Mouse (Mus musculus) liver, embryonic 15.5 days (tissue): ENCODE measurements around the gene Scd4. TPM values are rescaled to one million over a fixed set of nuclear protein-coding genes. Genes with fewer than 3 reads are reported as not detected.
"Not testable (repeated sequence)": the region's sequence is repeated elsewhere in the genome, so short reads cannot be mapped to it uniquely, and the experiment has no call there.

Experiments used
- ATAC-seq: fragments of 200-750 bp; cut with Nextera tagmentation; 2 replicates; pipeline ENCODE4 v1.8.0; 2017; ENCODE audit warnings: moderate number of reproducible peaks, mild to moderate bottlenecking, moderate library complexity; ENCODE audit not compliant: insufficient read depth
- H3K27ac ChIP-seq: fragments of 300-500 bp; sonication (generic); replicated peaks from 2 replicates; pipeline ENCODE4 v1.5.1; 2015; ENCODE audit warnings: mild to moderate bottlenecking, inconsistent platforms
- H3K27me3 ChIP-seq: fragments of 300-500 bp; sonication (generic); 2 replicates; pipeline ENCODE4 v1.6.1; 2015; ENCODE audit warnings: mild to moderate bottlenecking, inconsistent platforms
- H3K36me3 ChIP-seq: fragments of 300-500 bp; sonication (generic); replicated peaks from 2 replicates; pipeline ENCODE4 v1.6.1; 2015; ENCODE audit warnings: moderate library complexity, mild to moderate bottlenecking, inconsistent platforms
- H3K4me1 ChIP-seq: fragments of 300-500 bp; sonication (generic); replicated peaks from 2 replicates; pipeline ENCODE4 v1.6.1; 2015; ENCODE audit warnings: inconsistent platforms
- H3K4me2 ChIP-seq: fragments of 300-500 bp; sonication (generic); 2 replicates; pipeline ENCODE4 v1.6.1; 2015; ENCODE audit warnings: moderate library complexity, mild to moderate bottlenecking, inconsistent platforms
- H3K4me3 ChIP-seq: fragments of 300-500 bp; sonication (generic); replicated peaks from 2 replicates; pipeline ENCODE4 v1.5.1; 2015; ENCODE audit warnings: mild to moderate bottlenecking, inconsistent platforms
- H3K9ac ChIP-seq: fragments of 300-500 bp; sonication (generic); 2 replicates; pipeline ENCODE4 v1.6.1; 2015; ENCODE audit warnings: moderate library complexity, mild to moderate bottlenecking, inconsistent platforms
- H3K9me3 ChIP-seq: fragments of 300-500 bp; sonication (generic); replicated peaks from 2 replicates; pipeline ENCODE4 v1.6.1; 2016; ENCODE audit warnings: inconsistent platforms
- WGBS: fragments of 180-500 bp; shearing (Covaris S2); methylation state at CpG from one replicate; pipeline ENCODE4 v1.1.7; 2015; ENCODE audit warnings: mixed read lengths; ENCODE audit not compliant: insufficient replicate concordance; 5-methylcytosine and 5-hydroxymethylcytosine counted together
- polyA plus RNA-seq: library from polyadenylated mRNA; unstranded; fragments of >200 nt; fragmentation: Nextera tagmentation; extraction: Ambion mirVana; gene quantifications from 2 replicates; pipeline ENCODE4 v1.2.1, GENCODE M21; 2015

Scd4 gene
- polyA plus RNA-seq, 1 experiment from 2014 or later: not detected

GRCm38 (mm10) chr19:44320316-44320715 lies 12.6 kb upstream of the Scd4 start:
- Histone ChIP-seq H3K9me3 (0 out of 2 replicates have a peak, but pooled peaks cover 5% of the 10 kb centered on the region), H3K36me3 (no peaks in the 10 kb centered on the region), H3K4me1 (peaks cover 2% of the 10 kb centered on the region; the same call in 1 of the 2 replicates), H3K4me2 (no peak overlapping the region), H3K9ac (no peak overlapping the region), H3K27ac (no peak overlapping the region), H3K4me3 (no peak overlapping the region), H3K27me3 (no peaks in the 10 kb centered on the region)
- ATAC-seq: no peak
- 69% methylated on average over 3 of the region's 3 CpGs for WGBS

DNA sequence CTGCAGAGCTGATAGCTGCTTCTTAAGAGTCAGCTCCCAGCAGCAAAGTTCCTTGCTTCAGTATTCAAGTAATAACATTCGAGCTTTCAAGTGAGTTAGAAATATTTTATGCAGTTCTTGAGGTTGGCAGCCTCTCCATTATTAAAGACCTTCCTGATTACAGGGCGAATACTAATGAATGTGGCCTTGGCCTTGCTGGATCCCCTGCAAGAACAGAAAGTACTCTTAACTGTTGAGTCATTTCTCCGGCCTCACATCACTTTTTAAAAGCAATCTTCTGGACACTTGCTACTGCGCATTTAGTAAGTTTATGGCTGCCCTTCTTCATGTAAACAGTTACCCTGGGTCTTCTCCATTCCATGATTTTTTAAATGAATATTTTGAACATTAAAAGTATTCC lies 11.7 kb upstream of the Scd4 start:
- 58% methylated on average over 4 of the region's 4 CpGs for WGBS
- no peak for ATAC-seq
- H3K9ac ChIP-seq: no peak overlapping the region

GRCm38 (mm10) chr19:44321631-44322030 lies 11.3 kb upstream of the Scd4 start:
- no peaks in the 10 kb centered on the region for H3K36me3 ChIP-seq
- WGBS: 64% methylated on average over 2 of the region's 2 CpGs
- H3K9me3 ChIP-seq: 0 out of 2 replicates have a peak, but pooled peaks cover 5% of the 10 kb centered on the region
- no peak overlapping the region for H3K4me2 ChIP-seq
- H3K9ac ChIP-seq: no peak overlapping the region
- no peaks in the 10 kb centered on the region for H3K27me3 ChIP-seq
- H3K4me1 ChIP-seq: no peaks in the 10 kb centered on the region
- H3K27ac ChIP-seq: no peak overlapping the region
- ATAC-seq: no peak
- no peak overlapping the region for H3K4me3 ChIP-seq

More for the DNA sequence above, 11.7 kb upstream of the Scd4 start:
- Histone ChIP-seq H3K27ac (no peak overlapping the region), H3K4me3 (no peak overlapping the region), H3K4me2 (no peak overlapping the region), H3K9me3 (0 out of 2 replicates have a peak, but pooled peaks cover 5% of the 10 kb centered on the region), H3K4me1 (no peaks in the 10 kb centered on the region), H3K27me3 (no peaks in the 10 kb centered on the region), H3K36me3 (no peaks in the 10 kb centered on the region)

- H3K4me2 ChIP-seq: no peak overlapping the region
- no peak for ATAC-seq
- no peaks in the 10 kb centered on the region for H3K9me3 ChIP-seq
- no peaks in the 10 kb centered on the region for H3K36me3 ChIP-seq
- H3K4me3 ChIP-seq: no peak overlapping the region
- H3K4me1 ChIP-seq: no peaks in the 10 kb centered on the region
- H3K9ac ChIP-seq: no peak overlapping the region
- 69% methylated on average over 2 of the region's 2 CpGs for WGBS
- no peaks in the 10 kb centered on the region for H3K27me3 ChIP-seq
- no peak overlapping the region for H3K27ac ChIP-seq
Observed at GRCm38 (mm10) chr19:44329566-44329965, 3.3 kb upstream of the Scd4 start.

GRCm38 (mm10) chr19:44331128-44331527 lies 1.8 kb upstream of the Scd4 start:
- H3K9me3 ChIP-seq, H3K36me3 ChIP-seq, H3K4me3 ChIP-seq, H3K27ac ChIP-seq, ATAC-seq, H3K27me3 ChIP-seq, H3K4me1 ChIP-seq, H3K9ac ChIP-seq, H3K4me2 ChIP-seq: not testable (repeated sequence)
- WGBS: 61% methylated on average over 1 of the region's 1 CpGs

DNA sequence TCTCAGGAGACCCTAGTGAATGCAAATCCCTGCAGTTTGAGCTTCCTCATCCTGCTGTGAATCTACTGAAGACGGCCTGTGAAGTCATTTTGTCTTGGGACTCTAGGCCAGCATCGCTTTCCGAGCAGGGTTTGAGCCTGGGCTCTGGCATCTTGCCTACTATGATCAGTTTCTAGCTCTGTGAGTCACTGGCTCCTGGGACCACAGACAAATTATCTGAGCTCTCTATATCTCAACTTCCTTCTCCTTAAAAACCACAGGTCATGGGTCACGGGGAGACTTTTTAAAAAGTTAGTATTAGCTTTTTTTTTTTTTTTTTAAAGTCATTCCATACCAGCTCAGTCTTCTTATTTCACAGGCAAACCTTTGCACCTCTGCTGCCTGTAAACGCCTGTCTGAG lies 981 bp upstream of the Scd4 start:
- Histone ChIP-seq H3K4me1 (no peaks in the 10 kb centered on the region), H3K9ac (no peak overlapping the region), H3K36me3 (no peaks in the 10 kb centered on the region), H3K27me3 (no peaks in the 10 kb centered on the region), H3K9me3 (no peaks in the 10 kb centered on the region), H3K4me3 (no peak overlapping the region), H3K4me2 (no peak overlapping the region), H3K27ac (no peak overlapping the region)
- no peak for ATAC-seq
- whole genome bisulfite sequencing: 42% methylated on average over 5 of the region's 5 CpGs

DNA sequence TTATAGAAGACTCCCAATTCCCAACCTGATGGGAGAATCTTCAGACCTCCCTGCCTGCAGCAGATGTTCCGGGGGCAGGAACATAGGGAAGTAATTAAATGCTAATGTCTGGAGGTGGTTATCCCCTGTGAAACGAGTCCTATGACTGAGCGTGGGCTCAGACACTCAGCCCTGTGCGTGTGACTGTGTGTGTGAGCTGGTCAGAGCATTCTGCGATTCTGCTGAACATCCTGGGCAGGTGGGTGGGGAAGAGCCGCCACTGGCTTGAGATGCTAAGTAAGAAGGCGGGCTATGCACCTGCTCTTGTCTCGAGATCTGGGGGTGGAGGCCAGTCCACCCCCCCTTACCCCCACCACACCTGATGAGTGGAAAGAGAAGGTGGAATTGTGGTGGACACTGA lies 566 bp upstream of the Scd4 start:
- WGBS: 49% methylated on average over 8 of the region's 8 CpGs
- H3K9me3 ChIP-seq: no peaks in the 10 kb centered on the region

DNA sequence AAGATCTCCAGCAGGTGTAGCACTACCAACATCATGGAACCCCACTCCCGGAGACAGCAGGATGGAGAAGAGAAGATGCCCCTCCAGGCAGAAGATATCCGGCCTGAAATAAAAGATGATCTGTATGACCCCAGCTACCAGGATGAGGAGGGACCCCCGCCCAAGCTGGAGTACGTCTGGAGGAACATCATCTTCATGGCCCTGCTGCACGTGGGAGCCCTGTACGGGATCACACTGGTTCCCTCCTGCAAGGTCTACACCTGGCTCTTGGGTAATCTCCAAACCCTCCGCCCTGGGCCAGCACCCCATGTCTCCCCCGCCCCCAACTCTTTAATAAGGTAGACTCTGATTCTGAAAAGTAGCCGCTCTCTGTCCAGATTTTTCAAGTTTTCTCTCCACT lies 1.1 kb downstream of the Scd4 start:
- no peak for ATAC-seq
- H3K9me3 ChIP-seq: no peaks in the 10 kb centered on the region
- H3K9ac ChIP-seq: no peak overlapping the region
- no peaks in the 10 kb centered on the region for H3K27me3 ChIP-seq
- H3K4me3 ChIP-seq: no peak overlapping the region
- 65% methylated on average over 9 of the region's 9 CpGs for WGBS
- no peak overlapping the region for H3K27ac ChIP-seq
- no peaks in the 10 kb centered on the region for H3K36me3 ChIP-seq
- no peaks in the 10 kb centered on the region for H3K4me1 ChIP-seq
- no peak overlapping the region for H3K4me2 ChIP-seq

More for the DNA sequence above, 566 bp upstream of the Scd4 start:
- Histone ChIP-seq H3K9ac (no peak overlapping the region), H3K4me1 (no peaks in the 10 kb centered on the region), H3K4me2 (no peak overlapping the region), H3K4me3 (no peak overlapping the region), H3K27ac (no peak overlapping the region), H3K36me3 (no peaks in the 10 kb centered on the region), H3K27me3 (no peaks in the 10 kb centered on the region)
- no peak for ATAC-seq

GRCm38 (mm10) chr19:44335876-44336662 lies 3.2 kb downstream of the Scd4 start:
- ATAC-seq: no peak
- H3K4me1 ChIP-seq: no peaks in the 10 kb centered on the region
- H3K4me2 ChIP-seq: no peak overlapping the region
- no peaks in the 10 kb centered on the region for H3K9me3 ChIP-seq
- no peak overlapping the region for H3K27ac ChIP-seq
- H3K9ac ChIP-seq: no peak overlapping the region
- H3K4me3 ChIP-seq: no peak overlapping the region
- 53% methylated on average over 6 of the region's 6 CpGs for WGBS
- no peaks in the 10 kb centered on the region for H3K27me3 ChIP-seq
- H3K36me3 ChIP-seq: no peaks in the 10 kb centered on the region

GRCm38 (mm10) chr19:44349689-44350088 lies 16.8 kb downstream of the Scd4 start:
- Histone ChIP-seq H3K27me3 (no peaks in the 10 kb centered on the region), H3K4me2 (no peak overlapping the region), H3K9me3 (no peaks in the 10 kb centered on the region), H3K36me3 (no peaks in the 10 kb centered on the region), H3K4me3 (no peak overlapping the region), H3K27ac (no peak overlapping the region), H3K9ac (no peak overlapping the region), H3K4me1 (no peaks in the 10 kb centered on the region)
- WGBS: 66% methylated on average over 8 of the region's 8 CpGs
- ATAC-seq: no peak

DNA sequence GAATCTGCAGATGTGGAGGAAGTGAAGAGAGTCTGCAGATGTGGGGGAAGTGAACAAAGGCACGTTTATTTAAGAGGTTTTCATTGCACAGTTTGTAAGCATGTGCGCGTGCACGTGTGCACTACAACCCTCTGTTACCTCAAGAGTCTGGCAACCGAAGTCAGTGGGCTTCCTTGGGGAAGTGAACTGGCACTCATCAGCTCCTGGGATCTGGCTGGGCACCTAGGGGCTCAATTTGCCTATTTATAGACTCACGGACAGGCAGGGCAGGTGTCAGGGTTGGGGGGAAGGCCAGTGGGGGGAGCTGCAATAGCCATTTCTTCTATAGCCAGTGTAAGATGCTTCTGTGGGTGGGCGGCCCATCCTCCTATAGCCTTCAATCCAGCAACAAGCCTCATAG lies 18.9 kb downstream of the Scd4 start:
- H3K4me1 ChIP-seq: no peaks in the 10 kb centered on the region
- no peak overlapping the region for H3K4me2 ChIP-seq
- no peak for ATAC-seq
- 61% methylated on average over 7 of the region's 7 CpGs for WGBS
- H3K4me3 ChIP-seq: no peak overlapping the region
- H3K27ac ChIP-seq: no peak overlapping the region
- no peaks in the 10 kb centered on the region for H3K36me3 ChIP-seq
- H3K9ac ChIP-seq: no peak overlapping the region
- H3K9me3 ChIP-seq: no peaks in the 10 kb centered on the region
- H3K27me3 ChIP-seq: no peaks in the 10 kb centered on the region

DNA sequence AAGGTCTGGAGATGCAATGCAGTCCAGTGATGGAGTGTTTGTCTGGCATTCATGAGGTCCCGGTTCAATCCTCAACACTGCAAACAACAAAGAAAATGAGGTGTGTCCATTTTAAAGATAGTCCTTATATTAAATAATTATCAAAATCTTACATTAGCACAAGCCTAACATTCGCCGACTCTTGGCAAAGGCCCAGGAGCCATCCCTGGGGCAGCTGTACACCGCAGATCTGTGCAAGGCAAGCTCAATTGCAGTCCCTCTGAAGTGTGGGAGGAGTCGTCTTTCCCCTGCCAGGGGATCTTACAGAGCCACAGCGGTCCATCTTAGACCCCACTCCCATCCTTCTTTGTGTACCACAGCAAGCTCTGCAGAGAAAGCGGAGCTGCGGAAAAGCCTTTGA lies 25.8 kb downstream of the Scd4 start:
- H3K27me3 ChIP-seq: no peaks in the 10 kb centered on the region
- H3K4me1 ChIP-seq: peaks cover 5% of the 10 kb centered on the region
- no peak overlapping the region for H3K9ac ChIP-seq
- H3K9me3 ChIP-seq: no peaks in the 10 kb centered on the region
- WGBS: 74% methylated on average over 8 of the region's 8 CpGs
- no peak overlapping the region for H3K4me3 ChIP-seq
- H3K27ac ChIP-seq: no peak overlapping the region
- ATAC-seq: no peak
- no peaks in the 10 kb centered on the region for H3K36me3 ChIP-seq
- no peak overlapping the region for H3K4me2 ChIP-seq
